Mouse (Mus musculus) CH12F3 (cell line): ENCODE data around the gene Olfr222.

Experiments
- in situ Hi-C: fragments of 300-500 bp; cut with MboI; formaldehyde crosslinking; loops from 2 replicates; pipeline ENCODE4 v1.14.3; 2020; ENCODE audit warnings: low sequenced_read_pairs

The Olfr222 gene

GRCm38 (mm10) chr11:59542442-59542841 is 33.6 kb downstream of the Olfr222 start:
- in situ Hi-C loops, result no loop called here

GRCm38 (mm10) chr11:59541324-59541723 is 34.7 kb downstream of the Olfr222 start, which contains the start of gene Nlrp3:
Nlrp3 (plus strand) TSS chr11:59541568.
- in situ Hi-C loops, result no loop called here

- in situ Hi-C loops, result no loop called here
These were observed 35.9 kb downstream of the Olfr222 start for GRCm38 (mm10) chr11:59540123-59540522.

GRCm38 (mm10) chr11:59538387-59538786 is 37.6 kb downstream of the Olfr222 start:
- in situ Hi-C loops, result no loop called here

GRCm38 (mm10) chr11:59537218-59538130 is 38.6 kb downstream of the Olfr222 start:
- in situ Hi-C loops, result no loop called here

GRCm38 (mm10) chr11:59531562-59531961 is 44.5 kb downstream of the Olfr222 start:
- in situ Hi-C loops, result no loop called here

GRCm38 (mm10) chr11:59530870-59531535 is 45.0 kb downstream of the Olfr222 start:
- in situ Hi-C loops, result no loop called here

GRCm38 (mm10) chr11:59530221-59530620 is 45.8 kb downstream of the Olfr222 start:
- in situ Hi-C loops, result no loop called here

GRCm38 (mm10) chr11:59526472-59527080 is 49.5 kb downstream of the Olfr222 start, which contains the start of gene Zkscan17:
Zkscan17 (minus strand) TSS chr11:59526751.
- in situ Hi-C loops, result loop anchor here (10.0 kb wide), 1 partner anchor 48 kb away; the partner anchor contains the start of gene Olfr222

- in situ Hi-C loops, result loop anchor here (10.0 kb wide), 1 partner anchor 50 kb away; the partner anchor contains the start of gene Olfr222
These were observed 50.8 kb downstream of the Olfr222 start for GRCm38 (mm10) chr11:59525237-59525636.

- in situ Hi-C loops, result loop anchor here (10.0 kb wide), 1 partner anchor 51 kb away; the partner anchor contains the start of gene Olfr222
These were observed 51.9 kb downstream of the Olfr222 start for GRCm38 (mm10) chr11:59524150-59524549.
